Mouse (Mus musculus) right cerebral cortex, adult 18-20 months (tissue): ENCODE results near the gene Cnr2.

ENCODE experiments used
- DNase-seq: peaks from one replicate; pipeline ENCODE4 v3.0.0; 2022; ENCODE audit warnings: mixed read lengths

Gene Cnr2

DNA sequence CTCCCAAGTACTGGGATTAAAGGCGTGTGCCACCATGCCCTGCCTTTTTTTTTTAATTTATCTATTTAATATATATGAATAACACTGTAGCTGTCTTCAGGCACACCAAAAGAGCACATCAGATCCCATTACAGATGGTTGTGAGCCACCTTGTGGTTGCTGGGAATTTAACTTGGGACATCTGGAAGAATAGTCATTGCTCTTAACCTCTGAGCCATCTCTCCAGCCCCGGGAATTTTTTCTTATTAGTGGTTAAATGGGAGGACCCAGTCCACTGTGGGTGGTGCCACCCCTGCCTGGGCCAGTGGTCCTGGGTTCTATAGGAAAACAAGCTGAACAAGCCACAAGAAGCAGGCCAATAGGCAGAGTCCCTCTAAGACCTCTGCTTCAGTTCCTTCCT is 17.5 kb upstream of the Cnr2 start:
- no peak for DNase-seq

DNA sequence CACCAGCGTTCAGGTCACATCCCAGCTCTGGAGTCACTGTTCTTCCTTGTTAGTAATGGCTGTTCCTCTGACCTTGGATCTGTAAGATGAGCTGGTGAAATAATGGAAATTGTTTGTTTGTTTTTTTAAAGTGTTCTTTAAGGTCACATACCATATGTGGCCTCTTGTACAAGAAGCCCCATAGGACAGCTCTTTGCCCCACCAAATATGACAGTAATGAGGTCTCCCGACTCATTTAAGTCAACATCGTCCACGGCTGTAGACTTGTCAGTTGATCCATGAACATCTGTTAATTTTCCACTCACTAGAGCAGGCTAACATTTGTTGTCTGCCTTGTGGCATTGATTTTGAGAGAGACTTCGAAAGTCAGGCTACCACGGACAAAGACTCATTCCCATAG is 16.2 kb upstream of the Cnr2 start:
- no peak for DNase-seq

DNA sequence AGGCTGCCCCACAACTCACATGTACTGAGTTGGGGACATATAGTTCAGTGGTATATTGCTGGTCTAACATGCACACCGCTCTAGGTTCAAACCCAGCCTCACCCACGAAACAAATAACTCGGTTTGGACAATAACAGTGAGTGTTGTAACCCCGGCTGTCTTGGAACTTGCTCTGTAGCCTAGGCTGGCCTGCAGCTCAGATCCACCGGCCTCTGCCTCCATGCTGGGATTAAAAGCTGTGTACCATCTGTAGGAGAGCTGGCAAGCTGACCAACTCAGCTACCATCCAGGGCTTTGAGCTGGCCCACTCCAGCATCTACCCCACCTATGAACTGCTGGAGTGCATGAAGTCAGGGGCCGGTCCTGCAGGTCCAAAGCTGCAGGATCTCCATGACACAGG is 15.2 kb upstream of the Cnr2 start:
- no peak for DNase-seq

DNA sequence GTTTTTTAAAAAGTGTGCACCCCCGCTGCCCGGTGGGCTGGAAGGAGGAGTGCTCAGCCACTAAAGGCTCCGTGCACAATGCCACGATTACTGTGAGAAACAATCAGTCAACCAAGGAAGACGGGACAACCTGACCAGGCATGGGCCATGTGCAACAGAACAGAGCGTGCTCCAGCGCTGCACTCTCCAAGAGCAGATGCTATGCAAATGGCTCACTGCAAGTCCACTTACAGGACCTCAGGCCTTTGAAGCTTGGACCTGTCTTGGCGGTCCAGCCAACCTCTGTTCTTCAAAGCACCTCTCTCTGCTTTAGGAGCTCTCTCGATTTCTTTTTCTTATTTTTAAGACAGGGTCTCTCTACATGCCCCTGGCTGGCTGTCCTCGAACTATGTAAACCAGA is 14.6 kb upstream of the Cnr2 start:
- DNase-seq = no peak

DNA sequence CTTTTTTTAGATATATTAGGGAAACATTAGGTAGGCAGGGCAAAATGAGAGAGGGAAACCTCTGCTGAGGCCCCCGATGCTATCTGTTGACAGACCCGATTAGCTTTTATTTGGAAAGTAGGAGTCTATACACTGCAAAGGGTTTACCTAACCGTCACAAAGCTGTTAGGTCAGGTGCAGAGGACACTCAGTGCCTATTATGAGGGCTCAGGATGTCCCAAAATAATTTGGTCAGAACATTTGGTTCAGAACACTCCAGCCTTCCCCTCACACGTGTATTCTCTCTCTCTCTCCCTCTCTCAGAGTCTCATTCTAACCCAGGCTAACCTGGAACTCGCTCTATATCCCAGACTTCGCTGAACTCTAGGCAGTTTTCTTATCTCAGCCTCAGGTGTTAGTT is 13.2 kb upstream of the Cnr2 start:
- no peak for DNase-seq

DNA sequence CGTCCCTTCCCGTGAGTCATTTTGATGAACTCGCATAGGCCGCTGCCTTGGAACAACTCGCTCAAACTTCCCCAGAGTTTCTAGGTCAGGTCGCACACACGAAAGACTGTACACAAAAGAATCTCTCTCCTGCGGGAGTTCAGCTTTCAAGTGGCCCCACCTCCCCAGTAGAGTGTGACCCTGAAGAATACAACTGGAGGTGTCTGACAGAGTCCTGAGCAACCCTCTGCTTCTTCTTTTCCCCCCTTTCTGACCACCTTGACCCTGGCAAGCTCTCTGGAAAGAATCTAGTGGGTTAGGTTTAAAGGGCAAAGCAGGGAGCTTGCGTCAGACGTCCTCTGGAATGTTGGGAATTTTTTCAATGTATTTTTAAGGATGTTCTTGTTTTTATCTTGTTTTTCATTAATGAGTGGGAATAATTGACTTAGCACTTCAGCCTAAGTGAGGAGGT is 11.8 kb upstream of the Cnr2 start:
- no peak for DNase-seq

DNA sequence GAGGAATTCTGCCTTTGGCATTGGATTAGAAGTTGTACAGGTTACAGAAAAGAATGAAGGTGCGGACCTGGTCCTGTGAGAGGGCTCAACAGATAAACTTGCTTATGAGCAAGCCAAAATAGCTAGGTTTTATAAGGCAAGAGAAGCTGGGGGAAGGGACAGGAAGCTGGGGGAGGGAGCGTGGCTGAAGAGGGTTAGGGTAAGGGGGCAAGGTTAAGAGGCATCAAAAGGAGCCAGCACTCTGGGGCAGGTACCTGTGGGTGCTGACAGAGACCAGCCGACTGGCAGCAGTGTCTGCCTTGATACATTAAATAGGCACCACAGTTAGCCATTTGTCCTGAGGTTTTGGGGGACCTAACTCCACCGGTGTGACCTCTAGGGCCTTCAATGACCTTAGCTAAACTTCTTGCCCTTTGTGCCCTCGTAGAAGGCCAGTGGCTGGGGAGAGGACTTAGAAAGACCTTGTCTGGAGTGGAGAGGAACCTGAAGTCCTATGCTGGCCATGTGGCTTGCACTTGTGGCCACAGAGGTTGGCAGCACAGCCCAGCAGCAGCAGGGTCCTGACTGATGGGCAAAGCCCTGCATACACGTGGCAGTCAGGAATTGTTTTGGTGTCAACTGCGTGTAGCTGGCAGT is 11.2 kb upstream of the Cnr2 start:
- DNase-seq = no peak

DNA sequence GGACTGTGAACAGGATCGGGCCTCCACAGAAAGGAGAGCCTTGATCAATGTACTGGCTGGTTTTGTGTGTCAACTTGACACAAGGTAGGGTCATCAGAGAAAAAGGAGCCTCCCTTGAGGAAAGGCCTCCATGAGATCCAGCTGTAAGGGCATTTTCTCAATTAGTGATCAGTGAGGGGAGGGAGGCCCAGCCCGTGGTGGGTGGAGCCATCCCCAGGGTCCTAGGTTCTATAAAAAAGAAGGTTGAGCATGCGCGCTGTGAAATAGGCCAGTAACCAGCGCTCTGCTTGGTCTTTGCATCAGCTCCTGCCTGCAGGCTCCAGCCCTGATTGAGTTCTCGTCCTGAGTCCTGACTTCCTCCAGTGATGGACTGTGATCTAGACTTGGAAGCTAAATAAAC is 10.7 kb upstream of the Cnr2 start:
- no peak for DNase-seq

DNA sequence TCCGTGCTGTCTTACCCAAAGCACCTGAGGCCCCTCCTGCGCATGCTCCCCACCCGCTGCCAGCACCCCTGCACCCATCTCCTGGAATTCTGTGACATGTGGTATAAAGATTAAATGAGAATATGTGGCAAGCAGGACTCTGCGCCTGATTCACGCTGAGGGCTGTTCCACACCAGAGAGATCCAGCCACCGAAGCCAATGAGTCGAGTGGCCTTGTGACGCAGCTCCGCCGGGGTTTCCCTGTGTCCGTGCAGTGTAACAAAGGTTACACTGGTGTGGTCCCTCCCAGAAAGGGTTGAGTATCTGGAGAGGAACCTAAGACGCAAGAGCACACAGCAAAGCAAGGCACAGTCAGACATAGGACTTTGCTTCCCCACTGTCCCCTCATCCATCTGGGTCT is 9.5 kb upstream of the Cnr2 start:
- DNase-seq = no peak

DNA sequence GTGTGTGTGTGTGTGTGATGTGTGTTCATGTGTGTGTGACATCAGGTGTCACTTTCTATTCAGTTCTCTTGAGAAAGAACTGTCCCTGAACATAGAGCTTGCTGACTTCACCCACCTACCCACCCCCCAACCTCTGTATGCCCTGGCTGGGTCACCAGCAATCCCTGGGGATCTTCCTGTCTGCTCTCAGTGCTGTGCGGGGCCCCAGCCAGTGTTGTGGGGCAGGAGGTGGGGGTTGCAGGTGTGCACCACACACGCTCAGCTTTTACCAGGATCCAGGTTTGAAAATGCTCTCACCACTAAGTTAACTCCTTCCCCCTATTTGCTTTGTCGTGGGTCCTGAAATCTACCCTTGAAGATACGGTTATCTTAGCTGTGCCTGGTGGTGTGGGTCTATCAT is 9.0 kb upstream of the Cnr2 start:
- no peak for DNase-seq

DNA sequence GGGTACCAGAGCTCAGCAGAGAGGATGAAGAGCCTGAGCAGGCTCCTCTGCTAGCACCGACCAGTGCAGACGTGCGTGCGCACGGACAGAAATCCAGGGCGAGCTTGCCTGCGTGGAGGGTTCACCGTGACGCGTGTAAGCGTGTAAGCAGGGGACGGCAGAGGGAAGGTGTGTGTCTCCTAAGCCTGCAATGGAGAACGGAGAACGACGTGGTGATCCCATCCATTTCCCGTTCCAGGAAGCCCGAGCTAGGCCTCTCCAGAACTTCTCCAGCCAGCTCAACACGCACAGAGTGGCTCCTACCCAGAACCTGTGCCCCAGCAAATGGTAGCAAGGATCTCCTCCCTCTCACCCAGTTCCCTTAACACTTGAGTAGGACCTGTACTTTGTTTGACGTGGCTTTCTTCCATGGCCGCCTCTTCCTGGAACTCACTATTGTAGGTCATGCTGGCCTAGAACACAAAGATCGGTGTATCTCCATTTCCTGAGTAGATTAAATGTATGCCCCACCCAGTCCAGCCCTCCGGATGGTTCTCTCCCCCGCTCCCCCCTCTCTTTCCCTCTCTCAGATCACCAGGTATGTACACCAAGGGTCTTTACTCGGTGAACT is 6.6 kb upstream of the Cnr2 start:
- DNase-seq = no peak

DNA sequence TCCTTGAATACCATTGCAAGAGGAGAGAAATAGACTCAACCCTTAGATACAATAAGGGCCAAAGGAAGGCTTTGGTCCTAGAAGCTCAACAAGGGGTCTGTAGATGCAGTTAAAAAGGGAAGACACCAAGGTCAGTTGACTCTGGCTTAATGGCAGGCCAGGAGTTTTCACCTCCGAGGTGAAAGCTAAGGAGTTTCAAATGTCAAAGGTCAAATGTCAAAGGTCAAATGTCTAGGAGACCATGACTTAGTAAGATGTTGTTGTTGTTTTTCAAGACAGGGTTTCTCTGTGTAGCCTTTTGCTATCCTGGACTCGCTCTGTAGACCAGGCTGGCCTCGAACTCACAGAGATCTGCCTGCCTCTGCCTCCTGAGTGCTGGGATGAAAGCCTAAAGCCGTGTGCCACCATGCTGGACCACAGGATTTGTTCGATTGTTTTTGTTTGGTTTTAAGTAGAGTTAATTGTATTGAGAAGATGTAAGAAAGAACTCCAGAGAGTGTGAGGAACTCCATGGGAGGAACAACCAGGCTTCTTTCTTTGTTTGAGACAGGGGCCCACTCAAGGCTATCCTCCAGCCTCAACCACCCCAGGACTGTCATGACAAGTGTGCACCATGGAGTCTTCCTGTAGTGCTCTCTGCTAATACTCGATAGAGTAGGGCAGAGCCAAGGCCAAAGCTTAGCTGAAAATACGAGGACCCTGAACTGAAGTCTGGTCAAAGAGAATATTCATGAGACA is 5.9 kb upstream of the Cnr2 start:
- no peak for DNase-seq

DNA sequence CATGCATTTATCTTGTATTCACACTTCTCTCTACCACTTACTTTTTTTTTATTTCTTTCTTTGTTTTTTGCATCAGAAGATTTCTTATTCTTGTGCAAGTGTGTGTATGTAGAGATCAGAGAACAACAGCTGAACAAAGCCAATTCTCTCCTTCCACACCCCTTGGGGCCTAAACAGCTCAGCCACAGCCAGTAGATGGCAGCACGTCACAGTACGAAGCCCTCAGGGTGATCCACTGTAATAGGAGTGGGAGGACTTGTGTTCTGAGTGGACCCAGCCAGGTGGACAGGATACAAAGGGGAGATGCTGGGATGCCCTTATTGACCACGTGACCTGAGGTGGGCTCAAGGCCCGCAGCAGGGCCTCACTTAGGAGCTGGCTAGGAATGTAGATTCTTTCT is 5.3 kb upstream of the Cnr2 start:
- DNase-seq = peak; percentile 60

DNA sequence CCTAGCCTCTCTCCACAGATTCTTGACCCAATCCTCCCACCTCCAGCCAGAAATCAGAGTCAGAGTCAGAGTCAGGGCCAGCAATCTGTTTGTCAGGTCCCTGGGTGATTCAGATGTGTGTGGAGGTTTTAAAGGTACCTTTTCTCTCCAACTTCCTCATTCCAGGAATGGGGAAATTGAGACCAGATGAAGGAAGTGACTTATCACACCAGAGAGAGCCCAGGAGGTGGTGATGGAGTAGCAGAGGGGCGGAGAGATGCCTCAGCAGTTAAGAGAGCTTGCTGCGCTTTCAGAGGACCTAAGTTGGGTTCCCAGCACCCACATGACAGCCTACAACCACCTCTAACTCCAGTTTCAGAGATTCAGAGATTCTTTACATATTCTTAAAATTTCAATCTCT is 3.7 kb upstream of the Cnr2 start:
- DNase-seq = no peak

DNA sequence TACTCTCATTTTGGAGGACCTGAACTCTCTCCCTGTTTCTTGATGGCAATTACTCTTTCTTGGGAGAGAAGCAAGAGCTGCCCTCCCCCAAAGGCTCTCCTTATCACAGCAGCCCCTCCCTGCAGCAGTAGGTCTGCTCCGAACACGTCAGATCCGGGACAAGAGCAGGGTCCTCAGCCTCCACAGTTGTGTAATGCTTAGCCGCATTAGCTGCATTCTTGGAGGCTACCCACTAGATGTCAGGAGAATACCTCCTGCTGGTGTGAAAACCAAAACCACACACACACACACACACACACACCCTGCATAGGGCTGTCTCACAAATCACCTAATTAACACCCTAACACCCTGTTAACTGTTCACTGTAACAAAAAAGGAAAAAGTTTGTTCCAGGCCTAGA is 2.3 kb upstream of the Cnr2 start:
- no peak for DNase-seq

DNA sequence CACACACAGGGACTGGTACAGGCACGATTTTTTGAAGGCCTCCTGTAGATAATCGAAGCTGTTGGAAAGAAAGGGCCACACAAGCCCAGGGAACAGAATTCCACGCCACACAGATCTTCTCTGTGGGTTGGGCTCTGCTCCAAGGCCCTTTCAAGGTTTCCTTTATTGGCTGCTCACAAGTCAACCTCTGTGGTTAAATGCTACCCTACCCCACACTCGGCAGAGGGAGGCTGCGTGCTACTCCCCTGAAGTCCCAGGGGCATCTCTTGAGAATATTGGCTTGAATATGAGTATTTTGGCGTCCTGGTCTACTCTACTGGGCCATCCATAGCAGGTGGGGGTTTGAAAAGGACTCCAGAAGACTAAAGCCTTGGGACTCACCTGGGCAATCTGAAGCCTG is 963 bp downstream of the Cnr2 start:
- no peak for DNase-seq

DNA sequence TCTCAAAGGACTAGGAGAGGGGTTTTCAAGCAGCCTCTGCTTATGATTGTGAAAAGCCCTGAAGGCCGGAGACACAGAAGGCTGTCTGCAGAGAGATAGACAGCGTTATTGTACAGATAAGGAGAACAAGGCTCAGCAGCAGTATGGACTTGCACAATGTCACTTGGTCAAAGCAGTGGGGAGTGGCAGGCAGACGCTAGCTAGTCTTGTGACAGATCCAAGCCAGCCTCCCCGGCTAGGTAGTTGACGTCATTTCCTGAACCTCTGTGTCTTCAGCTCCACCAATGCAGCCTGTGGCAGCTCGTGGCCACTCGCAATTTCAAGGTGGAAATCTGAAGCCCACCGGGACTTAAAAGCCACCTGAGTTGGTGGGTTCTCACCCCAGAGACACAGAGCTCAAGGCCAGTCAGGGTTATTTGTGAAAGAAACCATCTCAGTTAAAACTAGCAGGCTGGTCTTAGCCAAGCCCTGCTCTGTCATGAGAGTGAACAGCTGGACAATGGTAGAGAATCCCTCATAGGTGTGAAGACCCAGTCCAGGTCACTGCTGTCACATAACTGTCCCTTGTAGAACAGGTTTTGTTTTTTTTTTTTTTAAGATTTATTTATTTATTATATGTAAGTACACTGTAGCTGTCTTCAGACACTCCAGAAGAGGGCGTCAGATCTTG is 3.3 kb downstream of the Cnr2 start:
- no peak for DNase-seq

DNA sequence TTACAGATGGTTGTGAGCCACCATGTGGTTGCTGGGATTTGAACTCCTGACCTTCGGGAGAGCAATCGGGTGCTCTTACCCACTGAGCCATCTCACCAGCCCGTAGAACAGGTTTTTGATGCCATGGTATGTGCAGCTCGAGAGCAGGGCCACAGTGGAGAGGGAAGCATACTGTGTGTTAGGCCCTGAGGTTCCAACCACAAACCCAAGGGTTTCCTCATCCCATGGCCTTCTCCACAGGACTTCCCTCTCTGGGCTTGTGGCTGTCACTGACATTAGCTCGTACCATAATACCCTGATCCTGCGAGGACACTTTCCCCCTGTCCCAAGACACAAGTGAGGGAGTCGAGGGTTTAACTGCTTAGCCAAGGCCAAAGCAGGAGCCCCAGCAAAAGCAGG is 3.9 kb downstream of the Cnr2 start:
- no peak for DNase-seq

DNA sequence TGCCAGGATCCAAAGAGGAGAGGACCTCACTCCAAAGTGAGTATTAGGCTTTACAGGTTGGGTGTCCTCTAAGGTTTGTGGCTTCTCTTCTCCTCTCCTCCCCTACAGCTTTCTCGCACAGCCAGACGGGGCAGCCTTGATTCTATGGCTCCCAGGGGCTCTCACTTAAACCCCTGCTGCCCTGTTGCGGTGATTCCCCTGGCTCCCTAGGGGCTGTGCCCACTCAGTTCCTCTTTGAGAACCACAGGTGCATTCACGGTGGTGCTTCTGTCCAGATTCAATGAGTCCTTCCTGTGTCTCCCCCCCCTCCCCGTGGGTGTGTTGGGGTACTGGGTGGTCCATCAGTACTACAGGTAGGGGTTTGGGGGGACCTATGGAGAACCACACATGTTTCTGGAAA is 4.8 kb downstream of the Cnr2 start:
- DNase-seq = no peak

DNA sequence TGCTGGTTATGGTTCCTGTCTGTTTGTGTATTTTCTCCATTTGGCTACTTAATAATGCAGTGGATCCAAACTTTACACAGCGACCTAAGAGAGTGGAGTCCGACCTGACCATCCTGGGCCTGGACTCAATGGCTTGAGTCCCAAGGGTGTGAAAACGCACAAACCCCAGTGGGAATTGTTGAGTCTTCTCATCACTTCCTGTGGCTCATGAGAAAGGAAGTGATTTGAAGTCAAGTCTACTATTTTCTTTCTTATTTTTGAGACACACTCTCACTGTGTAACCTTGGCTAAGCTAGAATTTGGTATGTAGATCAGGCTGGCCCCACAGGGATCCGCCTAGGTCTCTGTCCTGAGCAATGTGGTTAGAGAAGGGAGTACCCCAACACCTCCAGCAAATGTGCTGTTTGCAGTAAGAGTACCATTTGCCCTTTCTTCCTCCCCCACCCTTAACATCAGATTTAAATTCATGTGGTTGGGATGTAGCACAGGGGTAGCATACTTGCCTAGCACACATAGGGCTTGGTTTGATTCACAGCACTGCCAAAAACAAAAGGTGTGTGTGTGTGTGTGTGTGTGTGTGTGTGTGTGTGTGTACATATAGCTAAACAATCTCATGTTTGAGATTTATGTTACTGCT is 7.5 kb downstream of the Cnr2 start:
- DNase-seq = no peak

DNA sequence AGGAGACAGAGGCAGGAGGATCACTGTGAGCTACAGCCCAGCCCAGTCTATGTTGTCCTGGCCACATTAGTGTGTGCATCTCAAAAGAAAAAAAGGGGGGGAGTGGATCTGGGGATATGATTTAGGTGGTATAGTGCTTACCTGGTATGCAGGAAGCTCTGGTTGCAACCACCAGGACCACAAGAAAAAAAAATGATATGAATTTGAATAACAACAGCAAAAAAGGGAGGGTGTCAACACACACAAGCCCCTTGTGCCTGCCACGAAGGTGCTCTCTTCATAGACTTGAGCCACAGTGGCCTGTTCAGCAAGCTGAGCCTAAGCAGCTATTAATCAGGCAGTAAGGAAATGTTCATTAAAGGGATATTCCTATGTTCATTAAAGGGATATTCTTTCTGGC is 9.6 kb downstream of the Cnr2 start:
- DNase-seq = no peak

DNA sequence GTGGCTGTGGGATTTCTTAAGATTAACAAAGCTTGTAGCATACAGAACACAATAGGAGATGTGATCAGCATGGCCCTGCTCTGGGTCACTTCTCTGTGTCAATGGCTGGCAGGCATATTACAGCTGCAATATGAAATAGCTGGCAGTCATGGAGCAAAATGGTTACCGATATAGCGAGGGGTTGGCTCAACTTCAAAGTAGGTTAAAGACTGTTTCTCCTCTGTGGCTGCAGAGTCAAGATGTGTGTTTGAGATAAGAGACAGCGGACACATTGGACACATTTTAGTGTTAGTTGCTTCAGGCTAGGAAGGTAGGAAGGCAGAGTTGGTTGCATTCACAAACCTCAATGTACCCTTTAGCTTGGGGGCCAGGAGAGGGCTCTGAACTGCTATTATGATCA is 11.4 kb downstream of the Cnr2 start:
- no peak for DNase-seq

DNA sequence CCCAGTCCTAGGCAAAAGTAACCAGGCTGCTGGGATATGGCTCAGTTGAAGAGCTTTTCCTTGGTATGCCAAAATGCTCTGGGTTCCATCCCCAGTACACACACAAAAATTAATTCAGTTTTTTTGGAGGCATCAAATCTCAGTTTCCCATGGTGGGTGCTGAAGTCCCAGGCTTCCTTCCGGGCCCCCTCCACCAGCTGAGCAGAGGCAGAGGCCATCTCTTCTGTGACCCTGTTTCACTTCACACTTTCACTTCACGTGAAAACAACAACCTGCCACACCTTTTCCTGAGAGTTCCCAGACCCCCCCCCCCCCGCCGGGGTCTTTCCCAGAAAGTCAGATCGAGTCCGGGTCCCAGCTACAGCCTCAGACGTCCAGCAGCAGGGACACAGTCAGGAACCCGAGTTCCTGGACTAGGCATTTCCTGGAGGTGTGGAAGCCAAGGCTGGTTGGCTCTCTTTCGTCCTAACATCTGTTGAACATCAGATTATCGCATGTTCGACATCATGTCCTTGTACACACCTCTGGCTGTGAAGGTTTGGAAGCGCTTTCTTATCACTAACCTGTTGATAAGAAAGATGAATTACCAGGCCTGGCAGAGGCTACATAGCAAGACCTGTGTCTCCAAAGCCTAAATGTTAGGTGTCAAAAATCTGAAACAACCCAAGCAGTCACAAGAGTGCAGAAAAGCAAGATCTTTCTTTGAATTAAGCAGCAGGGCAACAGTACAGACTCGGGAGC is 14.3 kb downstream of the Cnr2 start:
- DNase-seq = no peak
